Mouse (Mus musculus) intestine, embryonic 14.5 days (tissue): ENCODE data around the gene Creb5. TPM values are rescaled to one million over a fixed set of nuclear protein-coding genes. Genes with fewer than 3 reads are reported as not detected.

Experiments
- ATAC-seq: fragments of 200-750 bp; cut with Nextera tagmentation; replicated peaks from 2 replicates; pipeline ENCODE4 v1.8.0; 2017; ENCODE audit warnings: low read depth, moderate number of reproducible peaks, moderate TSS enrichment, moderate library complexity; ENCODE audit not compliant: low FRiP score, low TSS enrichment
- DNase-seq: peaks from one replicate; pipeline ENCODE4 v3.0.0-alpha.2; 2018; ENCODE audit warnings: low spot score
- H3K27ac ChIP-seq: fragments of 300-500 bp; sonication (generic); 2 replicates; pipeline ENCODE4 v1.5.1; 2014; ENCODE audit warnings: low read depth, mild to moderate bottlenecking, control low read depth
- H3K27me3 ChIP-seq: fragments of 300-500 bp; sonication (generic); replicated peaks from 2 replicates; pipeline ENCODE4 v1.6.1; 2014; ENCODE audit warnings: low read length, control low read depth; ENCODE audit not compliant: control insufficient read depth, insufficient read depth
- H3K36me3 ChIP-seq: fragments of 300-500 bp; sonication (generic); 2 replicates; pipeline ENCODE4 v1.6.1; 2014; ENCODE audit warnings: low read length, control low read depth; ENCODE audit not compliant: control insufficient read depth, insufficient read depth
- H3K4me1 ChIP-seq: fragments of 300-500 bp; sonication (generic); replicated peaks from 2 replicates; pipeline ENCODE4 v1.6.1; 2014; ENCODE audit warnings: low read length, control low read depth, mixed read lengths; ENCODE audit not compliant: control insufficient read depth, insufficient read depth
- H3K4me2 ChIP-seq: fragments of 300-500 bp; sonication (generic); 2 replicates; pipeline ENCODE4 v1.6.1; 2014; ENCODE audit warnings: low read length
- H3K4me3 ChIP-seq: fragments of 300-500 bp; sonication (generic); 2 replicates; pipeline ENCODE4 v1.5.1; 2014; ENCODE audit warnings: low read depth, low read length, control low read depth, mixed read lengths
- H3K9ac ChIP-seq: fragments of 300-500 bp; sonication (generic); 2 replicates; pipeline ENCODE4 v1.6.1; 2014; ENCODE audit warnings: mild to moderate bottlenecking, low read length
- H3K9me3 ChIP-seq: fragments of 300-500 bp; sonication (generic); 2 replicates; pipeline ENCODE4 v1.6.1; 2016; ENCODE audit warnings: low read length, control low read depth; ENCODE audit not compliant: control insufficient read depth
- WGBS: fragments of 180-500 bp; shearing (Covaris S2); extraction: QIAGEN DNeasy Blood & Tissue Kit; methylation state at CpG from one replicate; pipeline ENCODE4 v1.1.7; 2014; 5-methylcytosine and 5-hydroxymethylcytosine counted together
- polyA plus RNA-seq: library from polyadenylated mRNA; unstranded; fragments of >200 nt; fragmentation: Nextera tagmentation; extraction: Ambion mirVana; gene quantifications from 2 replicates; pipeline ENCODE4 v1.2.1, GENCODE M21; 2014

Gene Creb5
- polyA plus RNA-seq, 1 experiment from 2014 or later, result 5.3 TPM

GRCm38 (mm10) chr6:53306710-53307109 is 19.6 kb downstream of the Creb5 start:
- Histone ChIP-seq H3K4me3 (no peak overlapping the region), H3K9me3 (no peaks in the 10 kb centered on the region), H3K27ac (no peak overlapping the region), H3K36me3 (no peaks in the 10 kb centered on the region), H3K9ac (no peak overlapping the region), H3K4me2 (no peak overlapping the region), H3K27me3 (no peaks in the 10 kb centered on the region), H3K4me1 (no peaks in the 10 kb centered on the region)
- 73% methylated on average over 5 of the region's 5 CpGs for WGBS
- no peak for DNase-seq
- ATAC-seq, result no peak

- no peaks in the 10 kb centered on the region for H3K27me3 ChIP-seq
- WGBS, result 49% methylated on average over 6 of the region's 6 CpGs
- H3K4me2 ChIP-seq, result no peak overlapping the region
- no peak overlapping the region for H3K27ac ChIP-seq
- H3K9ac ChIP-seq, result no peak overlapping the region
- no peaks in the 10 kb centered on the region for H3K9me3 ChIP-seq
- H3K4me3 ChIP-seq, result no peak overlapping the region
- ATAC-seq (no peak), DNase-seq (no peak)
- no peaks in the 10 kb centered on the region for H3K4me1 ChIP-seq
- no peaks in the 10 kb centered on the region for H3K36me3 ChIP-seq
These were observed 21.6 kb downstream of the Creb5 start for GRCm38 (mm10) chr6:53308684-53309083.

- 92% methylated on average over 6 of the region's 6 CpGs for WGBS
- no peak for ATAC-seq
- no peak overlapping the region for H3K4me2 ChIP-seq
These were observed 26.5 kb downstream of the Creb5 start for GRCm38 (mm10) chr6:53313604-53314003.

GRCm38 (mm10) chr6:53314126-53314525 is 27.1 kb downstream of the Creb5 start:
- 32% methylated on average over 10 of the region's 10 CpGs for WGBS
- no peaks in the 10 kb centered on the region for H3K27me3 ChIP-seq

More at GRCm38 (mm10) chr6:53313604-53314003, 26.5 kb downstream of the Creb5 start:
- Histone ChIP-seq H3K9ac (no peak overlapping the region), H3K4me3 (no peak overlapping the region), H3K4me1 (no peaks in the 10 kb centered on the region), H3K27ac (no peak overlapping the region), H3K9me3 (no peaks in the 10 kb centered on the region), H3K36me3 (no peaks in the 10 kb centered on the region), H3K27me3 (no peaks in the 10 kb centered on the region)
- no peak for DNase-seq

GRCm38 (mm10) chr6:53319543-53320325 is 32.7 kb downstream of the Creb5 start:
- Histone ChIP-seq H3K9me3 (no peaks in the 10 kb centered on the region), H3K4me1 (no peaks in the 10 kb centered on the region), H3K9ac (no peak overlapping the region), H3K4me2 (no peak overlapping the region), H3K36me3 (no peaks in the 10 kb centered on the region), H3K27me3 (no peaks in the 10 kb centered on the region), H3K4me3 (no peak overlapping the region), H3K27ac (no peak overlapping the region)
- ATAC-seq (no peak), DNase-seq (no peak)
- WGBS, result 85% methylated on average over 17 of the region's 17 CpGs

More at GRCm38 (mm10) chr6:53314126-53314525, 27.1 kb downstream of the Creb5 start:
- no peaks in the 10 kb centered on the region for H3K4me1 ChIP-seq
- no peak overlapping the region for H3K27ac ChIP-seq
- DNase-seq (no peak), ATAC-seq (no peak)
- no peaks in the 10 kb centered on the region for H3K9me3 ChIP-seq
- H3K4me3 ChIP-seq, result no peak overlapping the region
- 0 out of 2 replicates have a peak overlapping the region, but pooled peaks have one; percentile 11 for H3K4me2 ChIP-seq
- H3K9ac ChIP-seq, result no peak overlapping the region
- no peaks in the 10 kb centered on the region for H3K36me3 ChIP-seq

GRCm38 (mm10) chr6:53337398-53337797 is 50.3 kb downstream of the Creb5 start:
- DNase-seq (no peak), ATAC-seq (no peak)
- Histone ChIP-seq H3K4me1 (no peaks in the 10 kb centered on the region), H3K9me3 (no peaks in the 10 kb centered on the region), H3K4me2 (no peak overlapping the region), H3K9ac (no peak overlapping the region), H3K4me3 (no peak overlapping the region), H3K27me3 (no peaks in the 10 kb centered on the region), H3K36me3 (no peaks in the 10 kb centered on the region), H3K27ac (no peak overlapping the region)
- WGBS, result 26% methylated on average over 9 of the region's 9 CpGs

- Histone ChIP-seq H3K4me2 (no peak overlapping the region), H3K9me3 (no peaks in the 10 kb centered on the region), H3K4me1 (no peaks in the 10 kb centered on the region), H3K27ac (no peak overlapping the region), H3K27me3 (no peaks in the 10 kb centered on the region), H3K4me3 (no peak overlapping the region), H3K9ac (no peak overlapping the region), H3K36me3 (no peaks in the 10 kb centered on the region)
- ATAC-seq (no peak), DNase-seq (no peak)
- WGBS, result 88% methylated on average over 9 of the region's 9 CpGs
These were observed 65.4 kb downstream of the Creb5 start for GRCm38 (mm10) chr6:53352311-53352960.

GRCm38 (mm10) chr6:53356328-53356727 is 69.3 kb downstream of the Creb5 start:
- H3K4me3 ChIP-seq, result no peak overlapping the region
- WGBS, result 95% methylated on average over 1 of the region's 1 CpGs
- no peak overlapping the region for H3K4me2 ChIP-seq
- H3K4me1 ChIP-seq, result no peaks in the 10 kb centered on the region
- DNase-seq (no peak), ATAC-seq (no peak)
- H3K9ac ChIP-seq, result no peak overlapping the region
- H3K36me3 ChIP-seq, result no peaks in the 10 kb centered on the region
- H3K27me3 ChIP-seq, result no peaks in the 10 kb centered on the region
- no peak overlapping the region for H3K27ac ChIP-seq
- no peaks in the 10 kb centered on the region for H3K9me3 ChIP-seq
